Mouse (Mus musculus) midbrain, postnatal 0 days (tissue): Measurements from ENCODE around the gene Cd68. TPM values are rescaled to one million over a fixed set of nuclear protein-coding genes. Genes with fewer than 3 reads are reported as not detected.

Experiments used
- ATAC-seq: fragments of 200-750 bp; cut with Nextera tagmentation; 2 replicates; pipeline ENCODE4 v1.8.0; 2017; ENCODE audit warnings: moderate number of reproducible peaks, mild to moderate bottlenecking, moderate TSS enrichment, moderate library complexity; ENCODE audit not compliant: low FRiP score
- DNase-seq: peaks from one replicate; pipeline ENCODE4 v3.0.0-alpha.2; 2015; ENCODE audit warnings: low spot score
- H3K27ac ChIP-seq: fragments of 300-500 bp; sonication (generic); 2 replicates; pipeline ENCODE4 v1.5.1; 2014; ENCODE audit warnings: low read depth, mild to moderate bottlenecking, low read length, mixed read lengths
- H3K27me3 ChIP-seq: fragments of 300-500 bp; sonication (generic); 2 replicates; pipeline ENCODE4 v1.6.1; 2014; ENCODE audit warnings: low read length, control low read depth, mixed read lengths; ENCODE audit not compliant: insufficient read depth
- H3K36me3 ChIP-seq: fragments of 300-500 bp; sonication (generic); 2 replicates; pipeline ENCODE4 v1.6.1; 2014; ENCODE audit warnings: low read length, control low read depth, mixed read lengths; ENCODE audit not compliant: insufficient read depth
- H3K4me1 ChIP-seq: fragments of 300-500 bp; sonication (generic); 2 replicates; pipeline ENCODE4 v1.6.1; 2014; ENCODE audit warnings: mild to moderate bottlenecking, control low read depth, antibody characterized with exemption, low read length, mixed read lengths; ENCODE audit not compliant: insufficient read depth
- H3K4me2 ChIP-seq: fragments of 300-500 bp; sonication (generic); 2 replicates; pipeline ENCODE4 v1.6.1; 2014; ENCODE audit warnings: low read depth, mild to moderate bottlenecking, low read length, mixed read lengths; ENCODE audit not compliant: poor library complexity, severe bottlenecking
- H3K4me3 ChIP-seq: fragments of 300-500 bp; sonication (generic); 2 replicates; pipeline ENCODE4 v1.5.1; 2014; ENCODE audit warnings: low read depth, mild to moderate bottlenecking, low read length, moderate library complexity
- H3K9ac ChIP-seq: fragments of 300-500 bp; sonication (generic); replicated peaks from 2 replicates; pipeline ENCODE4 v1.6.1; 2014; ENCODE audit warnings: mild to moderate bottlenecking, low read length, moderate library complexity, mixed read lengths; ENCODE audit not compliant: poor library complexity, severe bottlenecking
- H3K9me3 ChIP-seq: fragments of 300-500 bp; sonication (generic); 2 replicates; pipeline ENCODE4 v1.6.1; 2016; ENCODE audit warnings: low read length, control low read depth
- CTCF ChIP-seq: IDR thresholded peaks from 2 replicates; pipeline ENCODE4 v1.5.1; 2016; ENCODE audit warnings: antibody characterized with exemption, mild to moderate bottlenecking
- WGBS: fragments of 180-500 bp; shearing (Covaris S2); extraction: QIAGEN DNeasy Blood & Tissue Kit; methylation state at CpG from one replicate; pipeline ENCODE4 v1.1.7; 2014; 5-methylcytosine and 5-hydroxymethylcytosine counted together
- polyA plus RNA-seq: library from polyadenylated mRNA; unstranded; fragments of >200 nt; fragmentation: Nextera tagmentation; extraction: Ambion mirVana; gene quantifications from 2 replicates; pipeline ENCODE4 v1.2.1, GENCODE M21; 2015
- total RNA-seq: library from RNA; depleted of rRNA; stranded (reverse); fragments of >200 nt; gene quantifications from 2 replicates; pipeline ENCODE4 v1.2.3, GENCODE M21; 2014

Cd68 gene
- total and polyA plus RNA-seq, 2 experiments from 2014 or later: 10.3 to 11.0 TPM

DNA sequence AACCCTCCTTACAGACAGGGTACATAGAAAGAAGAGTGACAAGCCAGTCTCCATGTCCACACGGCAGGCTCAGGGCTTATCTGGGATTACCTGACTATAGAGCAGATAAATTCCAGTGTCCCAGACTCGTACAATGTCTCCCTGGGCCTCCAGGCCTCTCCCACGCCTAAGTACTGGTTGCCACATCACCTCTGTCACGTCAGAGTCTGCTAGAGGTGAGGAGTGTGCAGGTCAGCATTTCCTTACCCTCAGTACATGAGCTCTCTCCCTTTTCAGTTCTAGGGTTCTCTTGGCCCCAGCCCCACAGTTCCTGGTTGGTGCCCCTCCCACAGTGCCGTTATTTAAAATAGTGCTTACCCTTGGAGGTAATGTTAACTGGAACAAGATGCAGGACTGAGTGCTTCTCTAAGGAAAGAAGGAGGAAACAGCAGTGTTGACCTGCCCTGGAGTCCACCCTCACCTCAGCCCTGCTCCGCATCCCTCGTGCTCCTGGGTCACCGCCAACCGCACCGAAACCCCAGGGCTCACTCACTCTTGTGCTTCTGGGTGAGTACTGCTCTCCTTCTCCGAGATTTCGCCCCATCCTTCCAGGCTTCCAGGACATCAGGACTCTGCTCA, 18.3 kb upstream of the Cd68 start:
- no peaks in the 10 kb centered on the region for H3K27me3 ChIP-seq
- 0 out of 2 replicates have a peak, but pooled peaks cover 2% of the 10 kb centered on the region for H3K36me3 ChIP-seq
- no peak for DNase-seq
- H3K9ac ChIP-seq: no peak overlapping the region
- H3K4me2 ChIP-seq: no peak overlapping the region
- peaks cover 11% of the 10 kb centered on the region for H3K4me1 ChIP-seq
- H3K4me3 ChIP-seq: no peak overlapping the region
- H3K9me3 ChIP-seq: no peaks in the 10 kb centered on the region
- no peak for TF ChIP-seq CTCF
- ATAC-seq: no peak
- H3K27ac ChIP-seq: peak overlapping the region; percentile 32; the same call in 1 of the 2 replicates
- WGBS: 82% methylated on average over 12 of the region's 12 CpGs

DNA sequence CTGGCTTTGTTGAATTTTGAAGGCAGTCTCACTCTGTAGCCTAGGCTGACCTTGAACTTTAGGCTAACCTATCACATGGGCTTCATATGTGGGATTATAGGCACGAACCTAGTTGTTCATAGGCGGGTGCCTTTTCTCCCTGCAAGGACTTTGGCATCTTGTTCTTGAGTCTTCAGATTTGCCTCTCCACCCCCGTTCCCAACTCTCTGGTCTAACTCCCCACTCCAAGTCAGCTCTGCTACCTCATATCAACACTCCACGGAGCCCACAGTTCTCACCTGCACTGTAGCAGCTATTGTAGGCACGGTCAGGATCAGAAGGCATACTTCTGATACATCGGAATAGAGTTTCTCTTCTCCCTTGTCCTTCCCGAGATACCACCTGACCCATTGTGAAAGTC, 17.6 kb upstream of the Cd68 start:
- no peaks in the 10 kb centered on the region for H3K27me3 ChIP-seq
- ATAC-seq (no peak), DNase-seq (no peak)
- no peaks in the 10 kb centered on the region for H3K9me3 ChIP-seq
- no peak overlapping the region for H3K9ac ChIP-seq
- peak overlapping the region; percentile 55; the same call in 1 of the 2 replicates for H3K4me2 ChIP-seq
- 81% methylated on average over 7 of the region's 7 CpGs for WGBS
- no peak for TF ChIP-seq CTCF
- peaks cover 11% of the 10 kb centered on the region for H3K4me1 ChIP-seq
- H3K4me3 ChIP-seq: no peak overlapping the region; the same call in 1 of the 2 replicates
- 0 out of 2 replicates have a peak, but pooled peaks cover 7% of the 10 kb centered on the region for H3K36me3 ChIP-seq
- H3K27ac ChIP-seq: peak overlapping the region; percentile 83

DNA sequence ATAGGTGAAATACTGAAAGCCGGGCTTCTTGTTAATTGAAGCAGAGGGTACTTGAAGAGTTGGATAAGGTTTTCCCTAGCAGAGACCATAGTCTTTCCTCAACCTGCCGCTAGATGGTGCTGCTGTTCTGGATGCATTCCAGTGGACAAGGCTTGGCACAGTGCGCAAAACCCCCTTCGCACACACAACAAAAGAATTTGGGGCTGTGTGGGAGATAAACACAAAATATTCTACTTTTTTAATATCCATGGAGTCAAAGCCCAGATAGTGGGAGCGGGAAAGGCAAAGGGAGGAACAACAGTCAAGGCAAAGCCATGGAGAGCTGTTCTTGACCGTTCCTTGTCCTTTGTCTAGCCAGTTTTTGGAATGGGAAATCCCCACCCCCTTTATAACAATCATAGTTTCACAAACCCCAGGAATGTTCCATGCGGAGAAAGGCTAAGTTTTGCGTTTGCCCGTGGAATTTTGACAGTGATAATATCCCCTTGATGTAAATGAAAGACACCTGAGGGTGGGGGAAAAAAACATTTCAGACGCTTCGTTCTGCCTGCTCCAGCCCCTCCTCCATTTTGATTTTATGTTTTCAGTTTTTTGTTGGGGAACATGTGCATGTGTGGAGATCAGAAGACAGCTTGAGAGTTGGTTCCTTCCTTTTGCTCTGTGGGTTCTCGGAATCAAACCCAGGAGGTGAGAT, 17.0 kb upstream of the Cd68 start:
- 9% methylated on average over 12 of the region's 12 CpGs for WGBS
- Histone ChIP-seq H3K4me3 (peak overlapping the region; percentile 25), H3K9me3 (no peaks in the 10 kb centered on the region), H3K9ac (peak overlapping the region; percentile 54; the same call in 1 of the 2 replicates), H3K36me3 (0 out of 2 replicates have a peak, but pooled peaks cover 7% of the 10 kb centered on the region), H3K27me3 (no peaks in the 10 kb centered on the region), H3K27ac (peak overlapping the region; percentile 83), H3K4me1 (peaks cover 11% of the 10 kb centered on the region), H3K4me2 (peak overlapping the region; percentile 91)
- DNase-seq: peak; percentile 95
- TF ChIP-seq CTCF: peak; percentile 96
- ATAC-seq: peak; percentile 50; the same call in 1 of the 2 replicates

GRCm38 (mm10) chr11:69682209-69682839, 16.4 kb upstream of the Cd68 start:
- Histone ChIP-seq H3K9ac (peak overlapping the region; percentile 86), H3K27me3 (no peaks in the 10 kb centered on the region), H3K9me3 (no peaks in the 10 kb centered on the region), H3K4me1 (peaks cover 11% of the 10 kb centered on the region), H3K4me2 (peak overlapping the region; percentile 91), H3K27ac (peak overlapping the region; percentile 83), H3K4me3 (peak overlapping the region; percentile 75), H3K36me3 (0 out of 2 replicates have a peak, but pooled peaks cover 7% of the 10 kb centered on the region)
- no peak for DNase-seq
- 26% methylated on average over 24 of the region's 24 CpGs for WGBS
- TF ChIP-seq CTCF: no peak
- no peak for ATAC-seq

DNA sequence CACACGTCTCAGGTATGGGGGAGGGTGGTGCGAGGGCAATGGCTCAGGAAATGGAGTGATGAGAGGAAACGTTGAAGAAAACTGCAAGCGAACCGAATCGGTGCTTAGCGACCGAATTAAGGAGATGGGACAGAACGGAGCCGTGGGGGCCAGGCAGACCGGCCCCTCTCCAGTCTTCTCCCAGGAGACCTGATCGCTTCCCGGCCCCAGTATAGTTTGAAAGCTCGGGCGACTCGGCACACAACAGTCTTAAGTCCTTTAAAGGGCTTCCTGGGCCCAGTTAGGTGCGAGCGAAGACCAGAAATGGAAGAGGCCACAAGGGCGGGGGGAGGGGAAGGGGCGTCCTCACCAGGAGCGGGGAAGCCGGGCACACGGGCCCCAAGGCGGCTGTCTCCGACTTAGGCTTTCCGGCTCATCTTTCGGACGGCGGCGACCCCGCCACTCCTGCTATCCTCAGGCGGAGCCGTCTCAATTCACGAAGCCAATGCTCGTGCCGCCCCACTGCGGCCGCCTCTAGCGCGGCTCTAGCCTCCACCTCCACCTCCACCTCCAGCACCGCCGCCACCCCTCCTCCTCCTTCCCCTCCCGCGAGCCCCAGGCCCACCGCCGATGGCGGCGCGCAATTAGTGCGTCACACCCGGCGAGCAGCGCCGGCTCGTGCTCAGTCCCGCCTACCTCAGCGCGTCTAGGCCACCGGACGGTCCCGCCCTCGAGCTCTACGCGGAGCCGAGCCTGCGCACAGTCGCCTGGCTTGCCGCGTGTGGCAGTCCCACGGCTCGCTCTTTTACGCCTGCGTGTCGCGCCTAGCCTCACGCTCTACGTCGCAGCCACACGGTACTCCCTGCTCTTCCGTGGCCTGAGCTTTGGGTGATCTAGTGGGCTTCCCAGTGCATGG, 15.6 kb upstream of the Cd68 start, which contains the start of gene Senp3:
Senp3 (minus strand) TSS at position 771 of the 895 bp plus-strand sequence.
- ATAC-seq (peak; percentile 95), DNase-seq (peak; percentile 98)
- Histone ChIP-seq H3K27me3 (no peaks in the 10 kb centered on the region), H3K4me2 (peak within 1 kb of the TSS; percentile 91), H3K4me1 (peaks cover 11% of the 10 kb centered on the region), H3K4me3 (peak within 1 kb of the TSS; percentile 75), H3K27ac (peak within 1 kb of the TSS; percentile 83), H3K9ac (peak within 1 kb of the TSS; percentile 86), H3K36me3 (peaks cover 12% of the 10 kb centered on the region; the same call in 1 of the 2 replicates), H3K9me3 (no peaks in the 10 kb centered on the region)
- no peak for TF ChIP-seq CTCF
- WGBS: under 1% methylated on average over 68 of the region's 80 CpGs
